Mouse (Mus musculus): Measurements from ENCODE around the gene Rbpms2.

The Rbpms2 gene

GRCm38 (mm10) chr9:65666042-65666441, 36.6 kb downstream of the Rbpms2 start:
- no peak; the same call in 1 of the 2 replicates for TF ChIP-seq GATA4 (IDR thresholded peaks at IDR 0.05; ENCODE audit: insufficient replicate concordance, low read length)

GRCm38 (mm10) chr9:65667701-65668100, 38.3 kb downstream of the Rbpms2 start, which contains the start of gene Oaz2:
TSS of gene Oaz2 (plus strand) at chr9:65668001.
- TF ChIP-seq GATA4 (IDR thresholded peaks at IDR 0.05; ENCODE audit: insufficient replicate concordance, low read length), result no peak

DNA sequence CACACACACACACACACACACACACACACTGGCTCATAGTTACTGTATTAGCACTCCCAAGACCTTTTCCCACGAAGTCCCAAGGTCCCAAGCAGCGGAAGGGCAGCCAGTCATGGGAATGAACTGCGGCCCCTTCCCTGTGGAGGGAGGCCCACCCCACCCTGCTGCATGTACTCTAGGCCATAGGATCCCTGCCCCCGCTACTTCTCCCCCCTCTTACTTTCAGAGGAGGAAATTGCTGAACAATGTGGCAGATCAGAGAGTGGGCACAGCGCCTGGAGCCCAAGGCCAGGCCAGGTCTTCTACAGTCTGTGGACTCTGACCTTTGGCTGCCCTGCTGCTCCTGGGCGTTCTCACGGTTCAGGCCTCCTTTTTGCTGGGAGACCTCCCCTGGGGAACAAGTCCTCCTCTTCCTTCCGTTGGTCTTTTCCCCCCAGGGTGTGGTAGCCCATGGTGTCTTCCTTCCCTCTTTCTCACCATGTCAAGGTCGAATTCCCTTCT, 42.0 kb downstream of the Rbpms2 start:
- no peak for TF ChIP-seq GATA4 (IDR thresholded peaks at IDR 0.05; ENCODE audit: insufficient replicate concordance, low read length)

GRCm38 (mm10) chr9:65672996-65673395, 43.5 kb downstream of the Rbpms2 start:
- TF ChIP-seq GATA4 (IDR thresholded peaks at IDR 0.05; ENCODE audit: insufficient replicate concordance, low read length), result no peak

GRCm38 (mm10) chr9:65675461-65676357, 46.3 kb downstream of the Rbpms2 start:
- TF ChIP-seq GATA4 (IDR thresholded peaks at IDR 0.05; ENCODE audit: insufficient replicate concordance, low read length), result no peak

- TF ChIP-seq GATA4 (IDR thresholded peaks at IDR 0.05; ENCODE audit: insufficient replicate concordance, low read length), result peak; percentile 44; the same call in 1 of the 2 replicates
These were observed 47.1 kb downstream of the Rbpms2 start for GRCm38 (mm10) chr9:65676358-65677118.

DNA sequence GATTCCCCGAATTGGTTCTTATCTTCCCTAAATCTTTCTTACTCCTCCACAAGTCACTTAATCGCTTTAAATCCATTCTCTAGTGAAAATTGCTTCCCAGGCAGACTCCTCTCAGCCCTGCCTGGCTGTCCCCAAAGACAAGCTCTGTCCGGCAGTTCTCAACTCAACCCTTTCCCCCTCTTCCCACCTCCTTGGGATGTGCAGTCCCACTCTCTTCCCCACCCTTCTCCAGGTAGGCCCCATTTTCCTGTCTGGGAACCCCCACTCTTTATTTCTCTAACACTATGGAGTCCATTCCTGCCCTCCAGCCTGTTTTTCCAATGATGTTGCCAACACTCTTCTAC, 47.6 kb downstream of the Rbpms2 start:
- no peak for TF ChIP-seq GATA4 (IDR thresholded peaks at IDR 0.05; ENCODE audit: insufficient replicate concordance, low read length)

- peak; percentile 88; the same call in 1 of the 2 replicates for TF ChIP-seq GATA4 (IDR thresholded peaks at IDR 0.05; ENCODE audit: insufficient replicate concordance, low read length)
These were observed 49.8 kb downstream of the Rbpms2 start for GRCm38 (mm10) chr9:65679181-65679761.

DNA sequence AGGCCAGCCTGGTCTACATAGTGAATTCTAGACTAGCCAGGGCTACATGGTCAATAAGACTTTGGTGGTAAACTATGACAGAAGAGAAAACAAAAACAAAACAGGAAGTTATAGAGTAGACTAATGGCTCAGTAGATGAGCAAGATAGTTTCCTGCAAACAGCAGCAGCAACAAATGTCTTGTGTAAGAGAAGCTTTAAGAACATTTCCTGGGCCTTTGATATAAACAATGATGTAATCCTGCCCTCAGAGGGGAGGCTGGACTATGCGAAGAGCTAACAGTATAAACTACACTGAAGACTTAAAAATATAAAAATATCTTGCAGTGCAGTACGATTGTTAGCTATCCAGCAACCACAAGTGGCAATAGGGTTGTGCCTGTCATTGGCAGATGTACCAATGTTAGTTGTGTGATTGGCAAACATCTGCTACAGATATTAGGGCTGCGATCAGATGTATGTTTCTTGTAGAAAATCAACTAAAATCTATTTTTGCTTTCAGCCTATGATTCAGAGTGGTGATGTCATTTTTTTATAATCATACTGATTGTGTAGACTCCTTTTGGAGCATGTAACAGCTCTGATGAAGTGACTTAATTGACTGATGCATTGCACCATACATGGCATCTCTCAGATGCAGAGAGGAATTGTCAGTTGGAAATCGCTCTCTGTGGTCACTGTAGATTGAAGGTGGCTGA, 51.6 kb downstream of the Rbpms2 start:
- no peak for TF ChIP-seq GATA4 (IDR thresholded peaks at IDR 0.05; ENCODE audit: insufficient replicate concordance, low read length)

GRCm38 (mm10) chr9:65681634-65681940, 52.1 kb downstream of the Rbpms2 start:
- TF ChIP-seq GATA4 (IDR thresholded peaks at IDR 0.05; ENCODE audit: insufficient replicate concordance, low read length), result no peak

DNA sequence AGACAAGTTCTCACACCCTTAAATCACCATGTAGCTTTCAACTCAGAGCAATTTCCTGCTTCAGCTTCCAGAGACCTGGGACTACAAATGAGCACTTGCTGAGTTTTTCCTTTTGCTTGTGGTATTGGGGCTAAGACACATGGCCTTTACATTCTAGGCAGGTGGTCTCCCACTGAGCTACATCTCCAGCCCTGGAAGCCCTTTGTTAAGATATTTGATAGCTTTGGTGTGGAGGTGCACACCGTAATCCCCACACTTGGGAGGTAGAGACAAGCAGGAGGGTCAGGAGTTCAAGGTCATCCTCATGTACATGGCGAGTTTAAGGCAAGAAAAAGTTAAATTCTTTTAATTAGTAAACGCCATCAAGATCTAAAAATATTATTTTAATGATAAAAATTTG, 52.7 kb downstream of the Rbpms2 start:
- TF ChIP-seq GATA4 (IDR thresholded peaks at IDR 0.05; ENCODE audit: insufficient replicate concordance, low read length), result no peak

- TF ChIP-seq GATA4 (IDR thresholded peaks at IDR 0.05; ENCODE audit: insufficient replicate concordance, low read length), result no peak
These were observed 53.5 kb downstream of the Rbpms2 start for GRCm38 (mm10) chr9:65682994-65683393.

DNA sequence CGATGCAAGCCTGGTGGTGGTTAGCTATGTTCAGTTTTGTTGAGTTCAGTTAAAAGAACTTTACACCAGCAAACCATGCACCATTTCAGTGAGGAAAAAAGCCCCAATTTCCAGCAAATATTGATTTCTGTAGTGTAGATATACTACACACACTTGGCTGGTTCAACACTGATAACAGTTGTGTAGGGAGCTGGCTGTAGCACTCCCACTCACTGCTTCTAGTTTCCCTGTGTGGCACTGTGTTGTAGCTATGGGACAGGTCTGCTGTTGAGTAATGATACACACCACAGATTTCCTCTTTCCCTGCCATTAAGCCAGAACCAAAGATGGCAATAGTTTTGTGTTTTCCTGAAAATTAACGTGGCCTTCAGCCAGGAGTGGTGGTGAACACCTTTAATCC, 55.3 kb downstream of the Rbpms2 start:
- no peak for TF ChIP-seq GATA4 (IDR thresholded peaks at IDR 0.05; ENCODE audit: insufficient replicate concordance, low read length)

GRCm38 (mm10) chr9:65692466-65692865, 63.0 kb downstream of the Rbpms2 start:
- TF ChIP-seq GATA4 (IDR thresholded peaks at IDR 0.05; ENCODE audit: insufficient replicate concordance, low read length), result no peak

- no peak for TF ChIP-seq GATA4 (IDR thresholded peaks at IDR 0.05; ENCODE audit: insufficient replicate concordance, low read length)
These were observed 63.6 kb downstream of the Rbpms2 start for GRCm38 (mm10) chr9:65692959-65693603.
